Mouse (Mus musculus): ENCODE measurements around the gene Shkbp1.

Shkbp1 gene

DNA sequence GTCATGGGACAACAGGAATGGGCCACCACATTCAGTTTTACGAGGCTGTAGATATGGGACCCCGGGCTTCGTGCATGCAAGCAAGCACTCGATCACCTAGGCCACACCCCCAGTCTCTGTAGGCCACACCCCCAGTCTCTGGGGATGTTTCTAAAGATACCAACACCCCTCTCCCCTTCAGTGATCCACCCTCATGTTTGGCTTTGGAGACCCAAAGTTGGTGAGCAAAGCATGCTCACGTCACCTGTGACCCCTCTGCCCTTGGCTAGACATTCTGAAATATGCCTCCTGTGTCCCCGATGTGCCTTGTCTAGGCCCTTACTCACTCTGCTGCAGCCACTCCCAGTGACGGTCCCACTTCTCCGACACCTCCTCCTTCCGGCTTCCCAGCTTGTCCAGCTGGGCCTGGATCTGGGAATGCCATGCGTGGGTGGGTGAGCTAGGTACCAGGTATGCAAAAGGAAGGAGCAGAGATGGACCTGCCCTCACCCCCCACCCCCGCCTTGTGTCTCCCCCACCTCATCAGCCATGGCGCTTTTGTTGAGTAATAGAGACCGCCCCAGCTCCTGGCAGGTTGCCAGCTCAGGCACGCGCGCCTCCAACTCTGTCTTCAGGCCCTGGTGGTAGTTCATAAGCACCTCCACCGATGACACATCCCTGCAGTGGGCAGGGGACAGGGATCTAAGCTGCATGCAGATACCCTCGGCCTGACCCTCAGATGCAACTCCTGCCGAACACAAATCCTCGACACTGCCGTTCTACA is 10.4 kb upstream of the Shkbp1 start:
- DNase-seq (ENCODE audit: low read depth, low spot score): no peak

DNA sequence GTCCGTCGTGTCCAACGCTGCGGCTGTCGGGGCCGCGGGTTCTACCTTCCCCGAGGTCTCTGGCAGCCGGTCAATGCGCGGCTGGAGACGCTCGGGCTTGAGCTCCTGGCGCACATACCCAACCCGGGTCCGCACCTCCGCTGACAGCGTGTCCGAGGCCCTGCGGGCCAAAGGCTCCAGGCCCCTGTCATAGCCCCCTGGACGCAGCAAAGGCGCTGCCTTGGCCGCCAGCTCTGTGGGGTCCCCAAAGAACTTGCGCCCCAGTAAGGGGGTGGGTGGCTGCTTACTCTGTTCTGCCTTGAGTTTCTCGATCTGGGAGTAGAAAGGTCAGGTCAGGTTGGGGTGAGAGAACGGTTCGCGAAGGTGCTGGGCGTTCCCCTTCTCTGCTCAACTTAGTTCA is 8.6 kb upstream of the Shkbp1 start:
- DNase-seq (ENCODE audit: low read depth, low spot score): no peak

DNA sequence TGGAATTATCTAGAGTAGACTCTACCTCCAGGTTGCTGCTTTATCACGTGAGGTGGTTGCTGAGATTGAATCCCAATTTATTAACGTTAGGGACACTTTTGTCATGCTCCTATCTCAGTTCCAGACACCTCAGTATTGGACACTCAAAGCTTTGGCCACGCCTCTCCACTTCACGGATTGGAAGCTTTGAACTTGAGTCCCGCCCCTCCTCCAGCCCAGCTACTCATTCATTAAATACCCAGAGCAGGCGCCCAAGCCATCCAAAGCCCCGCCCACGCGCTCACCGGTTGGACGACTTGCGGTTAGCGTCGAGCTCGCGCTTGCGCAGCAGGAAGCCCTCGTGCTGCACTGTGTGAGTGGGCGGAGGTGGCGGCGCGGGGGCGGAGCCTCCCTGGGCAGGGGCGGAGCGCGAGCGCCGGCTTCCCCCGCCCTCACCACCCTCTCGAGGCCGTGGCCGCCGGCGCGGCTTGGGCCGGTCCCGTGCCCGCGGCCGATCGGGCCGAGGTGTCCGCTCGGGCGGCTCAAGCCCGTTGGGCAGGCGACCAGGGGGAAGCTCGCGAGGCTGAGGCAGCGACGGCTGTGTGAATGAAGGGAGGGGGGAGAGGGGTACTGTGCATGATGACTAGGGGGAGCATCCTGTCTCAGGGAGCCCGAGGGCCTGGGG is 5.6 kb upstream of the Shkbp1 start:
- peak; percentile 87 for DNase-seq (ENCODE audit: low read depth, low spot score)

DNA sequence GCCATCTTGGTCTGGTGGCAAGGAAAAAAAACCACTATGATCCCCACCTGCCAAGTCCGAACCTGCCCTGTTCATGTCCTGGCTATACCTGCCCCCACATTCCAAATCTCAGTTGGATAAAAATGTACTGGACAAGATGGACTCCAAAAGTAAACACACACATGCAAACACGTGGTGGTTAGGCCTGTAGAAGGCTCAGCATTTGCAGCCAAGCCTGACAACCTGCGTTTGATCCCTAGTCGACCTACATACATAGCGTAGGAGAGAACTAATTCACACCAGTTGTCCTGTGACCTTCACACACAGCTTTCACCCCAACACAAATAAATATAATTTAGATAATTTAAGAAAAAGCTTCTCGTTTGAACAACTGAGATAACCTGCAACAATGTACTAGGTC is 4.9 kb upstream of the Shkbp1 start:
- DNase-seq (ENCODE audit: low read depth, low spot score): no peak

GRCm38 (mm10) chr7:27359706-27360358 is 4.0 kb upstream of the Shkbp1 start:
- DNase-seq (ENCODE audit: low read depth, low spot score): no peak

DNA sequence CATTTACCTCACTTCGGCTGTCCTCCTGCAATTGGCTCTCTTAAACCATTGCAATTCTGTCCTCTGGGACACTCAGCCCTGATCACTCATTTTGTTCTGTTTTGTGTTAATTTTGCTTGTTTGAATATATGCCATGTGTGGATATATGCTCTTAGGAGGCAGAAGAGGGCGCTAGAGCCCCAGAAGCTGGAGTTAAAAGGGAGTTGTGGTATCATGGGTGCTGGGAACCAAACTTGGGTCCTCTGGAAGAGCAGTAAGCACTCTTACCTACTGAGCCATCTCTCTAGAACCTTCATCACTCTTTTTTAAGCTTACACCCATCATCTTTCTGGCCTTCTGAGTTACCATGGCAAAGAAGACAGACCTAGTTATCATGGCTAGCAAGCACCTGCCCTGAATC is 3.3 kb upstream of the Shkbp1 start:
- no peak for DNase-seq (ENCODE audit: low read depth, low spot score)

GRCm38 (mm10) chr7:27357595-27357978 is 1.8 kb upstream of the Shkbp1 start:
- DNase-seq (ENCODE audit: low read depth, low spot score): no peak

DNA sequence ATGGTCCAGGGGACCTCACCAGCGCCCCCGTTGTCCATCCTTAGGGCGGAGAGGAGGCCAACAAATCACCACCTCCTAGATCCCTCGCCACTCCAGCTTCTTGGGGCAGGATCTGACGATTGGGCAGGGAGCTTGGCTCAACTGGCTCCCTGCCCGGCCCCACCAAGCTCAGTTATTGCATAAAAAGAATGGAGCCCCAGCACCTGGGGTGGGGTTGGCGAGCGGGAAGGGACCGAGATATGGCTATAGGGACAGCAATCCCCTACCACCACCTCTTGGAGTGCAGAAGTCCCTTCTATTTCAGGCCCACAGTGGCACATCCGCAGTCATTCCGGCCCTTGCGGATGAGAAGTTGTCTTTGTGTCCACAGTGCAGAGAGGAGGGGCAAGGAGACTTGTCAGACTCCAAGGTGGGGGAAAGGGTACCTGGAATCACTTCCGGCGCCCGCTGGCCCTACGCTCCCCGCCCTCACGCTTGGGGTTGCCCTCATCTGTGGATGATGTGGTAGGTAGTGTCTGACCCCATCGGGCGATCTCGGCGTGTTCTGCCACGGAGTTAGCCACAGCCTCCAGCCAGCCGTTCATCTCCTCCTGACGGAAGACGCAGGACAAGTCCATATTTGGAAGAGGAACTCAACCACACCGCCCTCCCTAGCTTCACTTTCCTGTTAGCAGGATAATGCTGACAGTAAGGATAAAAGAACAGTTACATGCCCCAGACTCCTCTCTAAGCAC is 1.2 kb upstream of the Shkbp1 start, which contains the start of gene Gm20479:
Gm20479 (minus strand) TSS at position 559 of the 734 bp plus-strand sequence.
- DNase-seq (ENCODE audit: low read depth, low spot score): no peak

- no peak for DNase-seq (ENCODE audit: low read depth, low spot score)
Observed at GRCm38 (mm10) chr7:27356248-27356647, 429 bp upstream of the Shkbp1 start.

GRCm38 (mm10) chr7:27355261-27355660 is 558 bp downstream of the Shkbp1 start:
- DNase-seq (ENCODE audit: low read depth, low spot score): peak; percentile 32

DNA sequence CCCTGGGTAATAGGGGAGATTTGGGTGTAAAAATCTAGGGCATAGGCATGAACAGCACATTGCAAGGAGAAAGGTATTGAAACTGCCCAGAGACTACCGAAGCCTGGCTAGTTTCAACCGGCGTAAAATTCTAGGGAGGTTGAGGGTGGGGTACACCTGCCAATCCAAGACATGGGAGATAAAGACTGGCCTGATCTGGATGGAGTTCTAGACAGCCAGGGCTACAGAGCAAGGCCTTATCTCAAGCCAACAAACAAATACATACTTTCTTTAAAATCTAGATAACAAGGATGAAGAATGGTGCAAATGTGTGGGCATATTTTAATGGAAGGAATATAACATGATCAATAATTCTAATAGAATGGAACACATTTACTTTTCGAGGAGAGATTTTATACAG is 1.0 kb downstream of the Shkbp1 start:
- peak; percentile 30 for DNase-seq (ENCODE audit: low read depth, low spot score)

DNA sequence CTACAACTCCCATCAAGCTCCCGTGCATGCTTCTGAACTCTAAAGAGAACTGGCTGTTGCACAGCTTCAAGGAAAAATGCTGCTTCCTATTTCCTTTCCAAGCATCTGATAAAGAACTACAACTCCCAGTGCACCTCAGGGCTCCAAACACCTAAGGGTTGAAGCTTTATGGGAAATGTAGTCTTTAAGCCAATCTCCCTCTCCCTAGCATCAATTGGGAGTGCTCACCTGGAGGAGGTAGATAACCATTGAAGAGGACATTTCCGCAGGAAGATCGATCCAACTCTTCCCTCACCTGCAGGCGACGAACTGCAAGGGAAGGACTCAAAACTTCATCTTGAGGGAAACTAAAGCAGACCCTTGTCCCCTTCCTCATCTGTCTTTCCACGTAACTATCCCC is 1.7 kb downstream of the Shkbp1 start:
- DNase-seq (ENCODE audit: low read depth, low spot score): peak; percentile 36

- DNase-seq (ENCODE audit: low read depth, low spot score): no peak
Observed at GRCm38 (mm10) chr7:27345444-27345843, 10.4 kb downstream of the Shkbp1 start.

DNA sequence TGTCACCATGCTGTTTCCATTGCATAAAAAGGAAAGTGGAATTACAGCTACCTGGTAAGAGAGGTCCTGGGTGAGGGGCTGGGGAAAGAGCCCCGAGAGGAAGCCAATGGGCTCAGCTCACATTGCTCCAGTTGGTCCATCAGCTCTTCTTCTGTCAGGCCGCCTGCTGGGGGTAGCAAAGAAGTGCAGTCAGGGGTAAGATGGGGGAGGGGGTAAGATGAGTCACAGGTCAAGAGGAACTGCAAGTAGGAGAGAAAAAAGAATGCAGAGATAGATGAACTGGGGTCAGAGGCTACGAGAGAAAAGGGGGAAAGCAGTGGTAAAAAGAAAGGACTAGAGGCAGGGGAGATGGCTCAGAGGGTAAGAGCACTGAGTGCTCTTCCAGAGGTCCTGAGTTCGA is 13.2 kb downstream of the Shkbp1 start:
- DNase-seq (ENCODE audit: low read depth, low spot score): no peak

GRCm38 (mm10) chr7:27339519-27339918 is 16.3 kb downstream of the Shkbp1 start:
- DNase-seq (ENCODE audit: low read depth, low spot score): no peak

GRCm38 (mm10) chr7:27339114-27339513 is 16.7 kb downstream of the Shkbp1 start:
- no peak for DNase-seq (ENCODE audit: low read depth, low spot score)

GRCm38 (mm10) chr7:27337175-27337853 is 18.5 kb downstream of the Shkbp1 start, which contains the start of gene Ltbp4:
Gene Ltbp4, minus strand, starts transcription at chr7:27337692.
- no peak for DNase-seq (ENCODE audit: low read depth, low spot score)

DNA sequence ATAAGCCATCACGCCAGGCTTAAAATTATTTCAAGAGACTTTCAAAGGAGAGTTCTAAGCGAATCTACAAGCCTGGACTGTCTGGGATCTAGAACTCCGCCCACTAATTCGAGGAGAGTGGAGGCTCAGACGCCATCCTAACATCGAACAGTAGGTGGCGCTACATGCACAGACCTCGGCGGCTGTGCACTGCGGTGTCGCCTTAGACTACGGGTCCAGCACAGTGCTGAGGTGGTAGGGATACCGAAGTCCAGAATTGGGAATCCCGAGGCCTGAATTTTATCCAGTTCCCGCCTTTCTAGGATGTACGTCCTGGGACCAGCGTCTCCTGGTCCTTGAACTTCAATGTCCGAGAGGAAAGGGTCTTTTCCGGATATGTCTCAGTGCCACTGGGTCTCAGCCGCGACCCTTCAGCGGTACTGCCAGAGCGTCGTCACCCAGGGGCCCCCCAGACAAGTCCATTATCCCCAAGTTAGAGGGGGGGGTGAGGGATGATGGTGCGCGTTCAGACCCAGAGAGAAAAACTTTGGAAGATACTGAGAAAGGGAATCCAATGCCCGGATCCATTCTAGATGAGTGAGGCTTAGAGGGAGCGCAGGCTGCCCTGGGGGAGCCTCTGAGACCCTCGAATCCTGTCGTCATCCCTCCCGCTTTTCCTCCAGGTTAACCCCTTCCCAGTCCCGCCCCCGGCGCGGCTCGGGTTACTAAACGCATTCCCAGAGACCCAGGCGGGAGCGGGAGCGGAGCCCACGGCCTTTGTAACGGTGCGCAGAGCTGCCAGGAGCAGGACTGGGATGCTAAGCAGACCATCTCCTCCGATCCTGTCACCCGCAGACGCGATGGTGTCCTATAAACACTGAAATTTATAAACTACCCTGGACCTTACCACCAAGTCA is 19.6 kb downstream of the Shkbp1 start:
- DNase-seq (ENCODE audit: low read depth, low spot score): peak; percentile 67

GRCm38 (mm10) chr7:27335011-27335720 is 20.7 kb downstream of the Shkbp1 start:
- no peak for DNase-seq (ENCODE audit: low read depth, low spot score)
